Mouse (Mus musculus) MEL (cell line): ENCODE data around the gene Crebbp. TPM values are rescaled to one million over a fixed set of nuclear protein-coding genes. Genes with fewer than 3 reads are reported as not detected.

Experiments used
- DNase-seq: peaks from one replicate; pipeline ENCODE4 v3.0.0; 2011; ENCODE audit warnings: low read depth, low spot score
- H3K27ac ChIP-seq: 2 replicates; pipeline ENCODE4 v1.5.1; 2012; ENCODE audit warnings: low read depth, mild to moderate bottlenecking, control low read depth, low read length, moderate library complexity; ENCODE audit not compliant: control insufficient read depth
- H3K27me3 ChIP-seq, 2 experiments: fragments of 150-350 bp in 1 of 2; sonication (generic) in 1 of 2; 2 replicates each; pipeline ENCODE4 v1.6.1; 2012; ENCODE audit warnings: low read length in 2 of 2, mild to moderate bottlenecking in 2 of 2, improper control_type of control experiment in 1 of 2, moderate library complexity in 1 of 2; ENCODE audit not compliant: insufficient read depth in 2 of 2, control insufficient read depth in 1 of 2
- H3K36me3 ChIP-seq, 2 experiments: 2 replicates each; pipeline ENCODE4 v1.6.1; 2012 to 2014; ENCODE audit warnings: low read length in 2 of 2, improper control_type of control experiment in 1 of 2, inconsistent platforms in 1 of 2, mild to moderate bottlenecking in 1 of 2; ENCODE audit not compliant: insufficient read depth in 2 of 2, control insufficient read depth in 1 of 2
- H3K4me1 ChIP-seq, 2 experiments: fragments of 150-350 bp in 1 of 2; sonication (generic) in 1 of 2; 2 replicates each; pipeline ENCODE4 v1.6.1; 2012; ENCODE audit warnings: low read length in 2 of 2, improper control_type of control experiment in 1 of 2, mild to moderate bottlenecking in 1 of 2; ENCODE audit not compliant: insufficient read depth in 2 of 2, control insufficient read depth in 1 of 2
- H3K4me3 ChIP-seq, 2 experiments: fragments of 150-350 bp in 1 of 2; sonication (generic) in 1 of 2; 2 replicates each; pipeline ENCODE4 v1.5.1; 2012; ENCODE audit warnings: low read depth in 2 of 2, low read length in 2 of 2, mild to moderate bottlenecking in 2 of 2, moderate library complexity in 2 of 2, control low read depth in 1 of 2, improper control_type of control experiment in 1 of 2; ENCODE audit not compliant: control insufficient read depth in 1 of 2, insufficient read depth in 1 of 2
- H3K79me2 ChIP-seq: 2 replicates; pipeline ENCODE4 v1.6.1; 2012; ENCODE audit warnings: mild to moderate bottlenecking, low read length, moderate library complexity; ENCODE audit not compliant: control insufficient read depth, poor library complexity, insufficient read depth
- H3K9ac ChIP-seq: 2 replicates; pipeline ENCODE4 v1.6.1; 2012; ENCODE audit warnings: low read depth, mild to moderate bottlenecking, control low read depth, low read length, moderate library complexity; ENCODE audit not compliant: control insufficient read depth, poor library complexity, severe bottlenecking
- H3K9me3 ChIP-seq: fragments of 150-350 bp; sonication (generic); replicated peaks from 2 replicates; pipeline ENCODE4 v1.6.1; 2012; ENCODE audit warnings: mild to moderate bottlenecking, low read length, improper control_type of control experiment, moderate library complexity; ENCODE audit not compliant: insufficient read depth
- CHD2 ChIP-seq: IDR thresholded peaks from 2 replicates; pipeline ENCODE4 v1.6.1; 2011; ENCODE audit warnings: low read length, improper control_type of control experiment
- CTCF ChIP-seq, 3 experiments: IDR thresholded peaks in 2 of 3; conservative IDR thresholded peaks in 1 of 3; 2 replicates each; pipeline ENCODE4 v1.5.1; 2011 to 2012; ENCODE audit warnings: low read length in 3 of 3, low read depth in 2 of 3, mild to moderate bottlenecking in 2 of 3, improper control_type of control experiment in 1 of 3, inconsistent platforms in 1 of 3, mixed read lengths in 1 of 3, moderate library complexity in 1 of 3; ENCODE audit not compliant: control insufficient read depth in 1 of 3, insufficient read depth in 1 of 3, poor library complexity in 1 of 3, severe bottlenecking in 1 of 3
- ELF1 ChIP-seq: IDR thresholded peaks from 2 replicates; pipeline ENCODE4 v1.6.1; 2014; ENCODE audit warnings: low read depth, mild to moderate bottlenecking, inconsistent platforms, low read length, improper control_type of control experiment, moderate library complexity
- ETS1 ChIP-seq: IDR thresholded peaks from 2 replicates; pipeline ENCODE4 v1.6.1; 2012; ENCODE audit warnings: low read depth, mild to moderate bottlenecking, inconsistent platforms, low read length, improper control_type of control experiment, moderate library complexity
- GATA1 ChIP-seq: IDR thresholded peaks from 2 replicates; pipeline ENCODE4 v1.6.1; 2011; ENCODE audit warnings: low read depth, low read length, improper control_type of control experiment
- HCFC1 ChIP-seq: IDR thresholded peaks from 2 replicates; pipeline ENCODE4 v1.6.1; 2012; ENCODE audit warnings: low read depth, mild to moderate bottlenecking, inconsistent platforms, low read length, improper control_type of control experiment, moderate library complexity
- KAT2A ChIP-seq: conservative IDR thresholded peaks from 2 replicates; pipeline ENCODE4 v1.6.1; 2012; ENCODE audit warnings: low read depth, low read length, improper control_type of control experiment, inconsistent platforms
- MAFK ChIP-seq: IDR thresholded peaks from 2 replicates; pipeline ENCODE4 v1.6.1; 2011; ENCODE audit warnings: low read depth, mild to moderate bottlenecking, low read length, improper control_type of control experiment, borderline replicate concordance
- MAZ ChIP-seq: IDR thresholded peaks from 2 replicates; pipeline ENCODE4 v1.6.1; 2012; ENCODE audit warnings: low read depth, mild to moderate bottlenecking, inconsistent platforms, low read length, improper control_type of control experiment
- MEF2A ChIP-seq: IDR thresholded peaks from 2 replicates; pipeline ENCODE4 v1.6.1; 2014; ENCODE audit warnings: low read depth, mild to moderate bottlenecking, inconsistent platforms, low read length, improper control_type of control experiment; ENCODE audit not compliant: poor library complexity, insufficient replicate concordance, severe bottlenecking; ENCODE audit errors: extremely low read depth
- MXI1 ChIP-seq: IDR thresholded peaks from 2 replicates; pipeline ENCODE4 v1.6.1; 2011; ENCODE audit warnings: mild to moderate bottlenecking, low read depth, low read length, improper control_type of control experiment
- MYB ChIP-seq: IDR thresholded peaks from 2 replicates; pipeline ENCODE4 v1.6.1; 2011; ENCODE audit warnings: mild to moderate bottlenecking, low read depth, low read length, improper control_type of control experiment
- MYC ChIP-seq: IDR thresholded peaks from 2 replicates; pipeline ENCODE4 v1.6.1; 2011; ENCODE audit warnings: low read depth, mild to moderate bottlenecking, low read length, improper control_type of control experiment, moderate library complexity
- NRF1 ChIP-seq: IDR thresholded peaks from 2 replicates; pipeline ENCODE4 v1.6.1; 2014; ENCODE audit warnings: low read depth, mild to moderate bottlenecking, inconsistent platforms, low read length, improper control_type of control experiment, moderate library complexity; ENCODE audit not compliant: poor library complexity, insufficient read depth, severe bottlenecking
- POLR2A ChIP-seq, 2 experiments: IDR thresholded peaks; 2 replicates each; pipeline ENCODE4 v1.6.1; 2011 to 2012; ENCODE audit warnings: low read length in 2 of 2, mild to moderate bottlenecking in 2 of 2, control low read depth in 1 of 2, improper control_type of control experiment in 1 of 2, low read depth in 1 of 2, moderate library complexity in 1 of 2; ENCODE audit not compliant: control insufficient read depth in 1 of 2, insufficient read depth in 1 of 2, poor library complexity in 1 of 2
- POLR2AphosphoS2 ChIP-seq: IDR thresholded peaks from 2 replicates; pipeline ENCODE4 v1.6.1; 2011; ENCODE audit warnings: low read length, improper control_type of control experiment
- RAD21 ChIP-seq: IDR thresholded peaks from 2 replicates; pipeline ENCODE4 v1.6.1; 2011; ENCODE audit warnings: mild to moderate bottlenecking, low read depth, low read length, improper control_type of control experiment
- RCOR1 ChIP-seq: IDR thresholded peaks from 2 replicates; pipeline ENCODE4 v1.6.1; 2012; ENCODE audit warnings: low read depth, mild to moderate bottlenecking, inconsistent platforms, low read length, improper control_type of control experiment
- TAL1 ChIP-seq: IDR thresholded peaks from 2 replicates; pipeline ENCODE4 v1.6.1; 2012; ENCODE audit warnings: mild to moderate bottlenecking, inconsistent platforms, low read length, moderate library complexity, mixed read lengths
- TBP ChIP-seq: IDR thresholded peaks from 2 replicates; pipeline ENCODE4 v1.8.0; 2011; ENCODE audit warnings: low read depth, low read length, improper control_type of control experiment
- ZMIZ1 ChIP-seq: IDR thresholded peaks from 2 replicates; pipeline ENCODE4 v1.6.1; 2012; ENCODE audit warnings: low read depth, mild to moderate bottlenecking, inconsistent platforms, low read length, improper control_type of control experiment, moderate library complexity
- ZNF384 ChIP-seq: IDR thresholded peaks from 2 replicates; pipeline ENCODE4 v1.6.1; 2012; ENCODE audit warnings: low read depth, mild to moderate bottlenecking, inconsistent platforms, low read length, improper control_type of control experiment
- polyA plus RNA-seq, 2 experiments: library from polyadenylated mRNA; stranded (reverse) in 1 of 2; unstranded in 1 of 2; fragments of >175 nt in 1 of 2; fragments of >200 nt in 1 of 2; gene quantifications; 2 replicates each; pipeline versions ENCODE4 v1.2.1 to v1.2.4; 2012; ENCODE audit warnings: low replicate concordance in 2 of 2, low read depth in 1 of 2; ENCODE audit not compliant: insufficient read length in 2 of 2, insufficient read depth in 1 of 2, missing spikeins in 1 of 2
- total RNA-seq: library from RNA; depleted of rRNA; stranded (reverse); fragments of 300-350 nt; gene quantifications from 2 replicates; pipeline ENCODE4 v1.2.3, GENCODE M21; 2012

The Crebbp gene
- total and polyA plus RNA-seq, 3 experiments = 4.7 to 145 (median 7.0) TPM

- H3K36me3 ChIP-seq = peaks cover 0 to 9% of the 10 kb centered on the region in 2 experiments; a peak in 2 of 4 replicates
- no peak overlapping the region for H3K4me3 ChIP-seq
- H3K4me1 ChIP-seq = no peaks in the 10 kb centered on the region
- no peaks in the 10 kb centered on the region for H3K9me3 ChIP-seq
- H3K27me3 ChIP-seq = no peaks in the 10 kb centered on the region
- no peak for DNase-seq
- H3K9ac ChIP-seq = no peak overlapping the region
- no peaks in the 10 kb centered on the region for H3K79me2 ChIP-seq
- TF ChIP-seq ZNF384 (no peak), MXI1 (no peak), RCOR1 (no peak), POLR2A (IDR thresholded peaks at IDR 0.05; ENCODE audit: control insufficient read depth in 1 of 2, insufficient read depth in 1 of 2, low read depth in 1 of 2, low read length in 2 of 2, poor library complexity in 1 of 2) (no peak), RAD21 (no peak; the same call in 1 of the 2 replicates), GATA1 (no peak), MYB (no peak), NRF1 (no peak)
- no peak overlapping the region for H3K27ac ChIP-seq
Measured at GRCm38 (mm10) chr16:4045524-4045923, 168.3 kb downstream of the Crebbp start.

- Histone ChIP-seq H3K27me3 (no peaks in the 10 kb centered on the region), H3K9me3 (no peaks in the 10 kb centered on the region), H3K9ac (no peak overlapping the region), H3K36me3 (peaks cover 0 to 9% of the 10 kb centered on the region in 2 experiments; a peak in 2 of 4 replicates), H3K4me1 (no peaks in the 10 kb centered on the region), H3K27ac (no peak overlapping the region), H3K79me2 (no peaks in the 10 kb centered on the region), H3K4me3 (no peak overlapping the region)
- no peak for DNase-seq
- TF ChIP-seq HCFC1 (no peak), MYC (no peak), MEF2A (no peak), CHD2 (no peak), POLR2AphosphoS2 (no peak), MXI1 (no peak), ZMIZ1 (no peak), TAL1 (no peak), KAT2A (no peak), CTCF (IDR thresholded peaks at IDR 0.05 in 2 of 3, conservative IDR thresholded peaks at IDR 0.05 in 1 of 3; ENCODE audit: control insufficient read depth in 1 of 3, insufficient read depth in 1 of 3, low read depth in 2 of 3, low read length in 3 of 3, poor library complexity in 1 of 3, severe bottlenecking in 1 of 3) (no peak), ETS1 (no peak), MAZ (no peak), TBP (no peak), RCOR1 (no peak), MAFK (no peak), ELF1 (no peak)
Measured at GRCm38 (mm10) chr16:4044093-4044492, 169.7 kb downstream of the Crebbp start.
